Mouse (Mus musculus) heart, embryonic 13.5 days (tissue): ENCODE measurements at regions not wholly inside any gene's neighbourhood (a gene's known extent, or its start where the extent isn't known, plus 50 kb on each side); places are given as distances from the start of the nearest gene placed in this dataset.
A peak's percentile ranks its signal among the peaks of the same experiment; 100 is the strongest.

Experiments
- ATAC-seq: fragments of 200-750 bp; cut with Nextera tagmentation; 2 replicates; pipeline ENCODE4 v1.8.0; 2017; ENCODE audit warnings: moderate TSS enrichment; ENCODE audit not compliant: insufficient number of reproducible peaks, low FRiP score, low TSS enrichment; ENCODE audit errors: extremely low read depth
- H3K27ac ChIP-seq: fragments of 300-500 bp; sonication (generic); replicated peaks from 2 replicates; pipeline ENCODE4 v1.5.1; 2015; ENCODE audit warnings: moderate library complexity, mild to moderate bottlenecking, inconsistent platforms
- H3K27me3 ChIP-seq: fragments of 300-500 bp; sonication (generic); replicated peaks from 2 replicates; pipeline ENCODE4 v1.6.1; 2015; ENCODE audit warnings: mild to moderate bottlenecking, inconsistent platforms
- H3K36me3 ChIP-seq: fragments of 300-500 bp; sonication (generic); 2 replicates; pipeline ENCODE4 v1.6.1; 2015; ENCODE audit warnings: mild to moderate bottlenecking, inconsistent platforms
- H3K4me1 ChIP-seq: fragments of 300-500 bp; sonication (generic); 2 replicates; pipeline ENCODE4 v1.6.1; 2015; ENCODE audit warnings: inconsistent platforms
- H3K4me2 ChIP-seq: fragments of 300-500 bp; sonication (generic); 2 replicates; pipeline ENCODE4 v1.6.1; 2015; ENCODE audit warnings: inconsistent platforms, mild to moderate bottlenecking, moderate library complexity
- H3K4me3 ChIP-seq: fragments of 300-500 bp; sonication (generic); 2 replicates; pipeline ENCODE4 v1.5.1; 2015; ENCODE audit warnings: moderate library complexity, mild to moderate bottlenecking, inconsistent platforms
- H3K9ac ChIP-seq: fragments of 300-500 bp; sonication (generic); 2 replicates; pipeline ENCODE4 v1.6.1; 2015; ENCODE audit warnings: inconsistent platforms, mild to moderate bottlenecking, moderate library complexity
- H3K9me3 ChIP-seq: fragments of 300-500 bp; sonication (generic); 2 replicates; pipeline ENCODE4 v1.6.1; 2016; ENCODE audit warnings: inconsistent platforms
- WGBS: fragments of 180-500 bp; shearing (Covaris S2); methylation state at CpG from one replicate; pipeline ENCODE4 v1.1.7; 2015; ENCODE audit warnings: mixed read lengths; 5-methylcytosine and 5-hydroxymethylcytosine counted together

GRCm38 (mm10) chr8:26885365-26885764, 91.8 kb upstream of the Zfp703 start:
- H3K9ac ChIP-seq: no peak overlapping the region
- peaks cover 52% of the 10 kb centered on the region for H3K4me1 ChIP-seq
- H3K36me3 ChIP-seq: no peaks in the 10 kb centered on the region
- 62% methylated on average over 5 of the region's 5 CpGs for WGBS
- H3K4me3 ChIP-seq: no peak overlapping the region
- no peaks in the 10 kb centered on the region for H3K27me3 ChIP-seq
- no peak overlapping the region for H3K27ac ChIP-seq
- no peaks in the 10 kb centered on the region for H3K9me3 ChIP-seq
- no peak for ATAC-seq
- H3K4me2 ChIP-seq: no peak overlapping the region

- peak overlapping the region; percentile 66 for H3K27ac ChIP-seq
- peaks cover 65% of the 10 kb centered on the region for H3K4me1 ChIP-seq
- WGBS: 53% methylated on average over 13 of the region's 13 CpGs
- no peak overlapping the region for H3K4me3 ChIP-seq
- H3K9me3 ChIP-seq: no peaks in the 10 kb centered on the region
- no peak; the same call in 1 of the 2 replicates for ATAC-seq
- H3K27me3 ChIP-seq: no peaks in the 10 kb centered on the region
- H3K4me2 ChIP-seq: no peak overlapping the region
- no peak overlapping the region; the same call in 1 of the 2 replicates for H3K9ac ChIP-seq
- H3K36me3 ChIP-seq: no peaks in the 10 kb centered on the region
These were observed 90.2 kb upstream of the Zfp703 start for GRCm38 (mm10) chr8:26886783-26887486.

- WGBS: 45% methylated on average over 5 of the region's 5 CpGs
These were observed 89.6 kb upstream of the Zfp703 start for GRCm38 (mm10) chr8:26887551-26887950.

GRCm38 (mm10) chr8:26888050-26888449, 89.1 kb upstream of the Zfp703 start:
- Histone ChIP-seq H3K36me3 (no peaks in the 10 kb centered on the region), H3K27ac (peak overlapping the region; percentile 66; the same call in 1 of the 2 replicates), H3K9ac (peak overlapping the region; percentile 16; the same call in 1 of the 2 replicates), H3K4me2 (no peak overlapping the region), H3K27me3 (no peaks in the 10 kb centered on the region), H3K4me3 (no peak overlapping the region), H3K4me1 (peaks cover 73% of the 10 kb centered on the region), H3K9me3 (no peaks in the 10 kb centered on the region)
- 59% methylated on average over 3 of the region's 3 CpGs for WGBS
- no peak for ATAC-seq

More at GRCm38 (mm10) chr8:26887551-26887950, 89.6 kb upstream of the Zfp703 start:
- Histone ChIP-seq H3K4me2 (no peak overlapping the region), H3K9ac (peak overlapping the region; percentile 16), H3K4me1 (peaks cover 71% of the 10 kb centered on the region), H3K36me3 (no peaks in the 10 kb centered on the region), H3K27me3 (no peaks in the 10 kb centered on the region), H3K27ac (peak overlapping the region; percentile 66), H3K4me3 (no peak overlapping the region), H3K9me3 (no peaks in the 10 kb centered on the region)
- no peak for ATAC-seq

DNA sequence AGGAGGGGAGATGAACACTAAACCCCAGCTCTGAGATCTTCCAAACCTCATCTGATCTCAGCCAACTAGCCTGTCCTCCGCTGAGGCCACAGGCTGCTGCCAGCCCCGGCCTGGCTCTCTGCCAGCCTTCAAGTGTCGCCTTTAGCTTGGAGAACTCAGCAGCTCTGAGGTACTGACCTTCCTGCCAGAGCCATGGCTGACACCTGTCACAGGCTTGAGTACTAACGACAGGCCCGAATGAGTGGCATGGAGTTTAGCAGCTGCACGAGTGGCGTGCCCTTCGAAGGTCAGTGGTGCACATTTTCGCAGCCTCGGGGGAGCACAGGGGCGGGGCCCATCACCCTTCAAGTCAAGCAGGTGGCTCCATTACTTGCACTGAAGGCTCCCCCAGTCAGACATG, 85.2 kb upstream of the Zfp703 start:
- Histone ChIP-seq H3K36me3 (no peaks in the 10 kb centered on the region), H3K4me1 (peaks cover 62% of the 10 kb centered on the region), H3K9me3 (no peaks in the 10 kb centered on the region), H3K27me3 (no peaks in the 10 kb centered on the region), H3K9ac (no peak overlapping the region), H3K27ac (peak overlapping the region; percentile 78), H3K4me3 (no peak overlapping the region), H3K4me2 (no peak overlapping the region)
- peak; percentile 55; the same call in 1 of the 2 replicates for ATAC-seq
- WGBS: 34% methylated on average over 11 of the region's 11 CpGs

GRCm38 (mm10) chr8:26892380-26892779, 84.7 kb upstream of the Zfp703 start:
- no peak for ATAC-seq
- no peak overlapping the region for H3K4me3 ChIP-seq
- peak overlapping the region; percentile 78 for H3K27ac ChIP-seq
- no peaks in the 10 kb centered on the region for H3K27me3 ChIP-seq
- H3K4me1 ChIP-seq: peaks cover 57% of the 10 kb centered on the region
- H3K9me3 ChIP-seq: no peaks in the 10 kb centered on the region
- 67% methylated on average over 7 of the region's 7 CpGs for WGBS
- no peak overlapping the region for H3K4me2 ChIP-seq
- H3K36me3 ChIP-seq: no peaks in the 10 kb centered on the region
- peak overlapping the region; percentile 19 for H3K9ac ChIP-seq

- Histone ChIP-seq H3K27me3 (0 out of 2 replicates have a peak, but pooled peaks cover 1% of the 10 kb centered on the region), H3K4me2 (no peak overlapping the region), H3K27ac (no peak overlapping the region), H3K9ac (no peak overlapping the region), H3K9me3 (no peaks in the 10 kb centered on the region), H3K36me3 (no peaks in the 10 kb centered on the region), H3K4me3 (no peak overlapping the region), H3K4me1 (peaks cover 28% of the 10 kb centered on the region)
- 82% methylated on average over 11 of the region's 11 CpGs for WGBS
- ATAC-seq: no peak
These were observed 81.3 kb upstream of the Zfp703 start for GRCm38 (mm10) chr8:26895867-26896266.

- Histone ChIP-seq H3K36me3 (no peaks in the 10 kb centered on the region), H3K4me2 (no peak overlapping the region), H3K27me3 (0 out of 2 replicates have a peak, but pooled peaks cover 8% of the 10 kb centered on the region), H3K4me3 (no peak overlapping the region), H3K4me1 (peaks cover 14% of the 10 kb centered on the region), H3K27ac (peak overlapping the region; percentile 24; the same call in 1 of the 2 replicates), H3K9me3 (no peaks in the 10 kb centered on the region), H3K9ac (no peak overlapping the region)
- WGBS: 58% methylated on average over 5 of the region's 5 CpGs
- ATAC-seq: no peak
These were observed 73.8 kb upstream of the Zfp703 start for GRCm38 (mm10) chr8:26903289-26903688.

DNA sequence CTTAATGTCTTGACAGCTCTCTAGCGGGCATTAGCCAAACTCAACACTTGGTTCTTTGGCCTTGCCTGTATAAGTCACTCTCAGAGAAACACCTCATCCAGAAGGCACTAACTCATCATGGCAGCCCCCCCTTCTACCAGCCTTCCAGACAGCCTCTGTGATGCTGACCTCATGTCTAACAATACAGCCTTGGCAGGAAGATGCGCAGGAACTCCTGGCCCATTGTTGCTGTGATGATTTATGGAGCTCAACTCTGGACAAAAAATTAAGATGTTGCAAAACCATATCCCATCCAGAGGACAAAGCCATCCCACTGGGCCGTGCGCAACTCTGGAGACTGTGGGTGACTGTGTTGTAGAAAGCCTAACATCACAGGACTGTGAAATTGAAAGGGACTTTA, 70.9 kb upstream of the Zfp703 start:
- no peaks in the 10 kb centered on the region for H3K36me3 ChIP-seq
- H3K9ac ChIP-seq: no peak overlapping the region
- no peak for ATAC-seq
- H3K27ac ChIP-seq: no peak overlapping the region
- H3K9me3 ChIP-seq: no peaks in the 10 kb centered on the region
- 0 out of 2 replicates have a peak, but pooled peaks cover 3% of the 10 kb centered on the region for H3K27me3 ChIP-seq
- H3K4me2 ChIP-seq: no peak overlapping the region
- 87% methylated on average over 4 of the region's 4 CpGs for WGBS
- peaks cover 17% of the 10 kb centered on the region for H3K4me1 ChIP-seq
- no peak overlapping the region for H3K4me3 ChIP-seq

DNA sequence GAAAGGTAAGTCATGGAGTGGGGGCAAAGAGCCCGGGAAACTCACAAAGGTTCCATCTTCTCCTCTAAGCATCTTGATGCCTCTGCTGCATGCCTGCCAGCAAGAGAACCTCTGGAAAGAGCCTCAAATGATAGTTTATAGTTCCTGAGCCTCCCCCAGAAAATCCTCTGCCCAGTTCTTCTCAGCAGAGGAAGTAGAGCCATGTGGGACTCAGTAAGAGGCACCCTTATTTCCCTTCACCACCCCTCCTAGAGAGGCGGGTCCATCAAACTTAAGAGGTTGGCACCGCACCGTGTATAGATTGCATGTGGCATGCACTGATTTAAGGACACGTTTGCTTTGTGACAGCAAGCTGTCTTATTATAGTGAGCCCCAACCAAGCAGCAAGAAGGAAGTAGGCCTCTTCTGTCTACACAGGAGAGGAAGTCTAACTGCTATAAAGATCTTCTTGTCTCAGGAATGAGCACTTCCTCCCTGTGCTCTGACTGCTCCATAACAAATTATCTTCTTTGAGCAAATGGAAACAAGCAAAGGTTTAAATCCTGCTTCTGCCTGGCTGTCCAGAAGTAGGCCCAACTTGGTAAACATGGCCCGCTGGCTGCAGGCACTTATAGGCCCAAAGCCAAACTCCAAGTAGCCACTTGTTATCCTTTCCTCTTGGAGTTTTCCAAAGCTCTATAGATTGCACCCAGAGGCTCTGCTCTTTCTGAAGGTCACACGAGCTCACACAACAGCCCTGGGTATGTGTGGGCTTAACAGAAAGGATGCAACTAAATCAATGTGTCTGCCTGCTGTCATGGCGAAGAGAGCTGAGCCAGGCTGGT, 69.6 kb upstream of the Zfp703 start:
- Histone ChIP-seq H3K27ac (peak overlapping the region; percentile 20), H3K4me1 (peaks cover 17% of the 10 kb centered on the region), H3K4me3 (no peak overlapping the region), H3K9me3 (no peaks in the 10 kb centered on the region), H3K27me3 (no peaks in the 10 kb centered on the region), H3K9ac (no peak overlapping the region), H3K36me3 (no peaks in the 10 kb centered on the region), H3K4me2 (no peak overlapping the region)
- WGBS: 64% methylated on average over 8 of the region's 8 CpGs
- ATAC-seq: no peak

GRCm38 (mm10) chr8:26910186-26910585, 66.9 kb upstream of the Zfp703 start:
- H3K27me3 ChIP-seq: no peaks in the 10 kb centered on the region
- 75% methylated on average over 3 of the region's 3 CpGs for WGBS

More at GRCm38 (mm10) chr8:26910186-26910585, 66.9 kb upstream of the Zfp703 start:
- H3K9me3 ChIP-seq: no peaks in the 10 kb centered on the region
- H3K9ac ChIP-seq: no peak overlapping the region
- H3K4me3 ChIP-seq: no peak overlapping the region
- no peak overlapping the region for H3K27ac ChIP-seq
- no peak overlapping the region for H3K4me2 ChIP-seq
- no peaks in the 10 kb centered on the region for H3K36me3 ChIP-seq
- no peak for ATAC-seq
- peaks cover 17% of the 10 kb centered on the region for H3K4me1 ChIP-seq
